Mouse (Mus musculus) heart, embryonic 16.5 days (tissue): ENCODE measurements around the gene Slc24a4. TPM values are rescaled to one million over a fixed set of nuclear protein-coding genes. Genes with fewer than 3 reads are reported as not detected.

Experiments
- ATAC-seq: fragments of 200-750 bp; cut with Nextera tagmentation; replicated peaks from 2 replicates; pipeline ENCODE4 v1.8.0; 2017; ENCODE audit warnings: moderate number of reproducible peaks; ENCODE audit not compliant: insufficient read depth, low FRiP score; ENCODE audit errors: extremely low read depth
- H3K27ac ChIP-seq: fragments of 300-500 bp; sonication (generic); 2 replicates; pipeline ENCODE4 v1.5.1; 2014; ENCODE audit warnings: mild to moderate bottlenecking, low read length, control low read depth, moderate library complexity
- H3K27me3 ChIP-seq: fragments of 300-500 bp; sonication (generic); 2 replicates; pipeline ENCODE4 v1.6.1; 2014; ENCODE audit warnings: low read length, mixed read lengths; ENCODE audit not compliant: control insufficient read depth, insufficient read depth
- H3K36me3 ChIP-seq: fragments of 300-500 bp; sonication (generic); 2 replicates; pipeline ENCODE4 v1.6.1; 2014; ENCODE audit not compliant: control insufficient read depth, insufficient read depth
- H3K4me1 ChIP-seq: fragments of 300-500 bp; sonication (generic); 2 replicates; pipeline ENCODE4 v1.6.1; 2014; ENCODE audit warnings: low read length, mixed read lengths; ENCODE audit not compliant: control insufficient read depth, insufficient read depth
- H3K4me2 ChIP-seq: fragments of 300-500 bp; sonication (generic); 2 replicates; pipeline ENCODE4 v1.6.1; 2014; ENCODE audit warnings: low read depth, mild to moderate bottlenecking, control low read depth, low read length
- H3K4me3 ChIP-seq: fragments of 300-500 bp; sonication (generic); 2 replicates; pipeline ENCODE4 v1.5.1; 2014; ENCODE audit warnings: mild to moderate bottlenecking, control low read depth, low read length
- H3K9ac ChIP-seq: fragments of 300-500 bp; sonication (generic); 2 replicates; pipeline ENCODE4 v1.6.1; 2014; ENCODE audit warnings: low read length, control low read depth
- H3K9me3 ChIP-seq: fragments of 300-500 bp; sonication (generic); replicated peaks from 2 replicates; pipeline ENCODE4 v1.6.1; 2016; ENCODE audit warnings: low read length; ENCODE audit not compliant: control insufficient read depth
- WGBS: fragments of 180-500 bp; shearing (Covaris S2); extraction: QIAGEN DNeasy Blood & Tissue Kit; methylation state at CpG from one replicate; pipeline ENCODE4 v1.1.7; 2014; 5-methylcytosine and 5-hydroxymethylcytosine counted together
- polyA plus RNA-seq: library from polyadenylated mRNA; unstranded; fragments of >200 nt; fragmentation: Nextera tagmentation; extraction: Ambion mirVana; gene quantifications from 2 replicates; pipeline ENCODE4 v1.2.1, GENCODE M21; 2015

The Slc24a4 gene
- polyA plus RNA-seq, 1 experiment from 2014 or later: 2.9 TPM

- Histone ChIP-seq H3K36me3 (no peaks in the 10 kb centered on the region), H3K4me1 (no peaks in the 10 kb centered on the region), H3K4me3 (no peak overlapping the region), H3K9me3 (no peaks in the 10 kb centered on the region), H3K27ac (no peak overlapping the region), H3K27me3 (no peaks in the 10 kb centered on the region), H3K9ac (no peak overlapping the region), H3K4me2 (no peak overlapping the region)
- ATAC-seq: no peak
- 54% methylated on average over 18 of the region's 18 CpGs for WGBS
These were observed 52.0 kb downstream of the Slc24a4 start for GRCm38 (mm10) chr12:102180371-102181074.

GRCm38 (mm10) chr12:102181799-102182357, 53.3 kb downstream of the Slc24a4 start:
- 30% methylated on average over 5 of the region's 5 CpGs for WGBS
- no peak overlapping the region for H3K4me2 ChIP-seq
- H3K9me3 ChIP-seq: peaks cover 3% of the 10 kb centered on the region; the same call in 1 of the 2 replicates
- no peak overlapping the region for H3K27ac ChIP-seq
- no peaks in the 10 kb centered on the region for H3K4me1 ChIP-seq
- H3K9ac ChIP-seq: no peak overlapping the region
- H3K4me3 ChIP-seq: no peak overlapping the region
- H3K36me3 ChIP-seq: no peaks in the 10 kb centered on the region
- ATAC-seq: no peak
- H3K27me3 ChIP-seq: no peaks in the 10 kb centered on the region

- peaks cover 3% of the 10 kb centered on the region; the same call in 1 of the 2 replicates for H3K9me3 ChIP-seq
- 76% methylated on average over 6 of the region's 6 CpGs for WGBS
- H3K9ac ChIP-seq: no peak overlapping the region
- no peak for ATAC-seq
- no peaks in the 10 kb centered on the region for H3K4me1 ChIP-seq
- H3K4me2 ChIP-seq: no peak overlapping the region
- no peaks in the 10 kb centered on the region for H3K27me3 ChIP-seq
- no peak overlapping the region for H3K4me3 ChIP-seq
- H3K36me3 ChIP-seq: no peaks in the 10 kb centered on the region
- no peak overlapping the region for H3K27ac ChIP-seq
These were observed 54.1 kb downstream of the Slc24a4 start for GRCm38 (mm10) chr12:102182621-102183020.

- Histone ChIP-seq H3K4me3 (no peak overlapping the region), H3K27ac (no peak overlapping the region), H3K27me3 (no peaks in the 10 kb centered on the region), H3K36me3 (peaks cover 3% of the 10 kb centered on the region), H3K4me1 (no peaks in the 10 kb centered on the region), H3K9ac (no peak overlapping the region), H3K4me2 (no peak overlapping the region), H3K9me3 (peaks cover 7% of the 10 kb centered on the region)
- 76% methylated on average over 9 of the region's 9 CpGs for WGBS
- no peak for ATAC-seq
These were observed 54.7 kb downstream of the Slc24a4 start for GRCm38 (mm10) chr12:102183201-102183600.

- no peak overlapping the region for H3K4me2 ChIP-seq
- H3K4me3 ChIP-seq: no peak overlapping the region
- H3K9ac ChIP-seq: no peak overlapping the region
- H3K4me1 ChIP-seq: no peaks in the 10 kb centered on the region
- peaks cover 11% of the 10 kb centered on the region for H3K9me3 ChIP-seq
- no peaks in the 10 kb centered on the region for H3K27me3 ChIP-seq
- no peak overlapping the region for H3K27ac ChIP-seq
- ATAC-seq: no peak
- 75% methylated on average over 11 of the region's 11 CpGs for WGBS
- peaks cover 3% of the 10 kb centered on the region for H3K36me3 ChIP-seq
These were observed 62.3 kb downstream of the Slc24a4 start for GRCm38 (mm10) chr12:102190820-102191219.

GRCm38 (mm10) chr12:102201516-102201915, 73.0 kb downstream of the Slc24a4 start:
- Histone ChIP-seq H3K27ac (no peak overlapping the region), H3K9me3 (no peaks in the 10 kb centered on the region), H3K4me1 (no peaks in the 10 kb centered on the region), H3K9ac (no peak overlapping the region), H3K4me3 (no peak overlapping the region), H3K36me3 (no peaks in the 10 kb centered on the region), H3K27me3 (no peaks in the 10 kb centered on the region), H3K4me2 (no peak overlapping the region)
- no peak for ATAC-seq
- WGBS: 72% methylated on average over 4 of the region's 4 CpGs

- Histone ChIP-seq H3K9me3 (no peaks in the 10 kb centered on the region), H3K27ac (no peak overlapping the region), H3K4me3 (no peak overlapping the region), H3K27me3 (no peaks in the 10 kb centered on the region), H3K4me2 (no peak overlapping the region), H3K36me3 (no peaks in the 10 kb centered on the region), H3K9ac (no peak overlapping the region), H3K4me1 (no peaks in the 10 kb centered on the region)
- 50% methylated on average over 9 of the region's 9 CpGs for whole genome bisulfite sequencing
- ATAC-seq: peak; percentile 49
These were observed 74.4 kb downstream of the Slc24a4 start for GRCm38 (mm10) chr12:102202901-102203300.

GRCm38 (mm10) chr12:102206471-102206870, 77.9 kb downstream of the Slc24a4 start:
- H3K4me3 ChIP-seq: no peak overlapping the region
- H3K27ac ChIP-seq: no peak overlapping the region
- H3K4me2 ChIP-seq: no peak overlapping the region
- H3K9ac ChIP-seq: no peak overlapping the region
- ATAC-seq: no peak
- no peaks in the 10 kb centered on the region for H3K9me3 ChIP-seq
- H3K27me3 ChIP-seq: no peaks in the 10 kb centered on the region
- H3K4me1 ChIP-seq: no peaks in the 10 kb centered on the region
- no peaks in the 10 kb centered on the region for H3K36me3 ChIP-seq
- 63% methylated on average over 1 of the region's 1 CpGs for WGBS

DNA sequence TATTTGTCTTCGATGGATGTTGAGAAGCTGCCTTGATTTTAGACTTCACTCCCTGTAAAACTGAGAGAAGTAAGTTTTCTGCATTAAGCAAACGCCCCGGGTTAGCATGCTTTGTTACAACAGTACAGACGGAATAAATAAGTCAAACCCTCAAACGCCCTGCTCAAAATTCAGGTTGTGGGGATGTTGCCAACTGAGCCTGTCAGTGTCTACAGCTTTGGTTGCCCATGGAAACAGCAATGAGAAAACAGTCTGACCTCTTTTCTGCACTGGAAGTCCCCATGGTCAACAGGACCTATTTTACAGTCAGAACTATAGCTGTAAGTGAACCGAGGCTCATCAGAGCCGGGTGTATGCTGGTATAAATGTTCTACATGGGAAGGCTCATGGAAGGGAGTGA, 78.7 kb downstream of the Slc24a4 start:
- H3K27ac ChIP-seq: no peak overlapping the region
- no peaks in the 10 kb centered on the region for H3K4me1 ChIP-seq
- ATAC-seq: no peak
- no peaks in the 10 kb centered on the region for H3K27me3 ChIP-seq
- H3K4me2 ChIP-seq: no peak overlapping the region
- no peaks in the 10 kb centered on the region for H3K36me3 ChIP-seq
- H3K4me3 ChIP-seq: no peak overlapping the region
- H3K9ac ChIP-seq: no peak overlapping the region
- 88% methylated on average over 7 of the region's 7 CpGs for WGBS
- no peaks in the 10 kb centered on the region for H3K9me3 ChIP-seq
